Mouse (Mus musculus) midbrain, embryonic 10.5 days (tissue): ENCODE measurements at regions not wholly inside any gene's neighbourhood (a gene's known extent, or its start where the extent isn't known, plus 50 kb on each side); places are given as distances from the start of the nearest gene placed in this dataset.

Experiments
- DNase-seq: peaks from one replicate; pipeline ENCODE4 v3.0.0-alpha.2; 2017; ENCODE audit warnings: low spot score
- H3K27ac ChIP-seq: fragments of 300-500 bp; sonication (generic); replicated peaks from 2 replicates; pipeline ENCODE4 v1.5.1; 2016; ENCODE audit warnings: mild to moderate bottlenecking
- H3K27me3 ChIP-seq: fragments of 300-500 bp; sonication (generic); 2 replicates; pipeline ENCODE4 v1.6.1; 2016; ENCODE audit warnings: low read depth, mild to moderate bottlenecking; ENCODE audit not compliant: poor library complexity, severe bottlenecking
- H3K36me3 ChIP-seq: fragments of 300-500 bp; sonication (generic); 2 replicates; pipeline ENCODE4 v1.6.1; 2016; ENCODE audit warnings: mild to moderate bottlenecking, moderate library complexity
- H3K4me1 ChIP-seq: fragments of 300-500 bp; sonication (generic); 2 replicates; pipeline ENCODE4 v1.6.1; 2016
- H3K4me3 ChIP-seq: fragments of 300-500 bp; sonication (generic); 2 replicates; pipeline ENCODE4 v1.5.1; 2016; ENCODE audit warnings: mild to moderate bottlenecking, moderate library complexity
- H3K9me3 ChIP-seq: fragments of 300-500 bp; sonication (generic); replicated peaks from 2 replicates; pipeline ENCODE4 v1.6.1; 2016; ENCODE audit warnings: mild to moderate bottlenecking
- whole genome bisulfite sequencing: fragments of 180-500 bp; shearing (Covaris S2); methylation state at CpG from one replicate; pipeline ENCODE4 v1.1.7; 2016; 5-methylcytosine and 5-hydroxymethylcytosine counted together

GRCm38 (mm10) chr3:58182299-58182698 lies 232.2 kb upstream of the Tsc22d2 start:
- Histone ChIP-seq H3K4me3 (no peak overlapping the region), H3K27ac (no peak overlapping the region), H3K4me1 (0 out of 2 replicates have a peak, but pooled peaks cover 3% of the 10 kb centered on the region), H3K27me3 (no peaks in the 10 kb centered on the region), H3K36me3 (no peaks in the 10 kb centered on the region), H3K9me3 (no peaks in the 10 kb centered on the region)
- WGBS = 86% methylated on average over 4 of the region's 4 CpGs
- no peak for DNase-seq

- Histone ChIP-seq H3K36me3 (no peaks in the 10 kb centered on the region), H3K27me3 (no peaks in the 10 kb centered on the region), H3K9me3 (no peaks in the 10 kb centered on the region), H3K27ac (no peak overlapping the region), H3K4me3 (no peak overlapping the region), H3K4me1 (0 out of 2 replicates have a peak, but pooled peaks cover 3% of the 10 kb centered on the region)
- DNase-seq = no peak
- WGBS = 61% methylated on average over 3 of the region's 3 CpGs
Measured at GRCm38 (mm10) chr3:58183279-58183678, 231.2 kb upstream of the Tsc22d2 start.

- no peak for DNase-seq
- H3K9me3 ChIP-seq = no peaks in the 10 kb centered on the region
- no peak overlapping the region for H3K4me3 ChIP-seq
- WGBS = 91% methylated on average over 6 of the region's 6 CpGs
- no peak overlapping the region for H3K27ac ChIP-seq
- H3K36me3 ChIP-seq = no peaks in the 10 kb centered on the region
- no peaks in the 10 kb centered on the region for H3K27me3 ChIP-seq
- no peaks in the 10 kb centered on the region for H3K4me1 ChIP-seq
Measured at GRCm38 (mm10) chr3:58200462-58200861, 214.1 kb upstream of the Tsc22d2 start.

GRCm38 (mm10) chr3:58202816-58203215 lies 211.7 kb upstream of the Tsc22d2 start:
- Histone ChIP-seq H3K36me3 (no peaks in the 10 kb centered on the region), H3K27me3 (no peaks in the 10 kb centered on the region), H3K27ac (no peak overlapping the region), H3K9me3 (no peaks in the 10 kb centered on the region), H3K4me3 (no peak overlapping the region), H3K4me1 (peaks cover 6% of the 10 kb centered on the region; the same call in 1 of the 2 replicates)
- WGBS = 82% methylated on average over 5 of the region's 5 CpGs
- DNase-seq = no peak

GRCm38 (mm10) chr3:58203806-58204205 lies 210.7 kb upstream of the Tsc22d2 start:
- DNase-seq = no peak

GRCm38 (mm10) chr3:58205526-58205925 lies 209.0 kb upstream of the Tsc22d2 start:
- H3K27me3 ChIP-seq = no peaks in the 10 kb centered on the region
- 77% methylated on average over 2 of the region's 2 CpGs for WGBS

More at GRCm38 (mm10) chr3:58203806-58204205, 210.7 kb upstream of the Tsc22d2 start:
- H3K4me1 ChIP-seq = peaks cover 6% of the 10 kb centered on the region; the same call in 1 of the 2 replicates
- H3K9me3 ChIP-seq = no peaks in the 10 kb centered on the region
- 91% methylated on average over 2 of the region's 2 CpGs for WGBS
- no peaks in the 10 kb centered on the region for H3K36me3 ChIP-seq
- no peak overlapping the region for H3K4me3 ChIP-seq
- H3K27me3 ChIP-seq = no peaks in the 10 kb centered on the region
- no peak overlapping the region for H3K27ac ChIP-seq

GRCm38 (mm10) chr3:58206776-58207398 lies 207.6 kb upstream of the Tsc22d2 start:
- no peak overlapping the region for H3K27ac ChIP-seq
- H3K4me1 ChIP-seq = peaks cover 6% of the 10 kb centered on the region; the same call in 1 of the 2 replicates
- no peaks in the 10 kb centered on the region for H3K36me3 ChIP-seq
- H3K9me3 ChIP-seq = no peaks in the 10 kb centered on the region
- DNase-seq = peak; percentile 21
- no peaks in the 10 kb centered on the region for H3K27me3 ChIP-seq
- WGBS = 69% methylated on average over 5 of the region's 5 CpGs
- H3K4me3 ChIP-seq = no peak overlapping the region

More at GRCm38 (mm10) chr3:58205526-58205925, 209.0 kb upstream of the Tsc22d2 start:
- no peaks in the 10 kb centered on the region for H3K36me3 ChIP-seq
- H3K4me1 ChIP-seq = peaks cover 6% of the 10 kb centered on the region; the same call in 1 of the 2 replicates
- H3K4me3 ChIP-seq = no peak overlapping the region
- no peaks in the 10 kb centered on the region for H3K9me3 ChIP-seq
- DNase-seq = no peak
- H3K27ac ChIP-seq = no peak overlapping the region

GRCm38 (mm10) chr3:58211016-58211415 lies 203.5 kb upstream of the Tsc22d2 start:
- Histone ChIP-seq H3K27ac (no peak overlapping the region), H3K36me3 (no peaks in the 10 kb centered on the region), H3K4me3 (no peak overlapping the region), H3K9me3 (no peaks in the 10 kb centered on the region), H3K4me1 (peaks cover 6% of the 10 kb centered on the region; the same call in 1 of the 2 replicates), H3K27me3 (no peaks in the 10 kb centered on the region)
- DNase-seq = no peak
- WGBS = 73% methylated on average over 3 of the region's 3 CpGs

GRCm38 (mm10) chr3:58224696-58225095 lies 189.8 kb upstream of the Tsc22d2 start:
- H3K4me3 ChIP-seq = no peak overlapping the region
- DNase-seq = no peak
- no peaks in the 10 kb centered on the region for H3K36me3 ChIP-seq
- WGBS = 85% methylated on average over 2 of the region's 2 CpGs
- H3K4me1 ChIP-seq = no peaks in the 10 kb centered on the region
- no peak overlapping the region for H3K27ac ChIP-seq
- H3K9me3 ChIP-seq = no peaks in the 10 kb centered on the region
- no peaks in the 10 kb centered on the region for H3K27me3 ChIP-seq

GRCm38 (mm10) chr3:58226447-58227321 lies 187.8 kb upstream of the Tsc22d2 start:
- Histone ChIP-seq H3K4me1 (no peaks in the 10 kb centered on the region), H3K27ac (no peak overlapping the region), H3K36me3 (no peaks in the 10 kb centered on the region), H3K4me3 (no peak overlapping the region), H3K9me3 (no peaks in the 10 kb centered on the region), H3K27me3 (no peaks in the 10 kb centered on the region)
- DNase-seq = no peak
- WGBS = 82% methylated on average over 7 of the region's 7 CpGs

GRCm38 (mm10) chr3:58227322-58227627 lies 187.2 kb upstream of the Tsc22d2 start:
- DNase-seq = no peak
- Histone ChIP-seq H3K27me3 (no peaks in the 10 kb centered on the region), H3K27ac (no peak overlapping the region), H3K36me3 (no peaks in the 10 kb centered on the region), H3K9me3 (no peaks in the 10 kb centered on the region), H3K4me1 (no peaks in the 10 kb centered on the region), H3K4me3 (no peak overlapping the region)
- 89% methylated on average over 5 of the region's 5 CpGs for WGBS

GRCm38 (mm10) chr3:58228189-58228588 lies 186.3 kb upstream of the Tsc22d2 start:
- H3K4me3 ChIP-seq = no peak overlapping the region
- H3K36me3 ChIP-seq = no peaks in the 10 kb centered on the region
- no peaks in the 10 kb centered on the region for H3K27me3 ChIP-seq
- DNase-seq = no peak
- H3K27ac ChIP-seq = no peak overlapping the region
- 87% methylated on average over 3 of the region's 3 CpGs for WGBS
- H3K9me3 ChIP-seq = no peaks in the 10 kb centered on the region
- no peaks in the 10 kb centered on the region for H3K4me1 ChIP-seq

- Histone ChIP-seq H3K4me1 (no peaks in the 10 kb centered on the region), H3K36me3 (no peaks in the 10 kb centered on the region), H3K9me3 (no peaks in the 10 kb centered on the region), H3K27me3 (no peaks in the 10 kb centered on the region), H3K4me3 (no peak overlapping the region), H3K27ac (no peak overlapping the region)
- DNase-seq = no peak
- 56% methylated on average over 2 of the region's 2 CpGs for WGBS
Measured at GRCm38 (mm10) chr3:58231746-58232145, 182.8 kb upstream of the Tsc22d2 start.
